Mouse (Mus musculus) olfactory bulb, adult 2 months (tissue): Measurements from ENCODE around the gene Simc1. TPM values are rescaled to one million over a fixed set of nuclear protein-coding genes. Genes with fewer than 3 reads are reported as not detected.
A peak's percentile ranks its signal among the peaks of the same experiment; 100 is the strongest.

Source experiments
- H3K27ac ChIP-seq: fragments of 200-500 bp; 2 replicates; pipeline ENCODE4 v1.5.1; 2012; ENCODE audit warnings: low read depth, low read length; ENCODE audit not compliant: insufficient read depth
- H3K4me1 ChIP-seq: fragments of 200-500 bp; 2 replicates; pipeline ENCODE4 v1.6.1; 2012; ENCODE audit warnings: low read length; ENCODE audit not compliant: control insufficient read depth, insufficient read depth
- H3K4me3 ChIP-seq: fragments of 200-500 bp; 2 replicates; pipeline ENCODE4 v1.5.1; 2012; ENCODE audit warnings: mild to moderate bottlenecking, low read depth, low read length, moderate library complexity; ENCODE audit not compliant: insufficient read depth
- CTCF ChIP-seq: fragments of 200-500 bp; IDR thresholded peaks from 2 replicates; pipeline ENCODE4 v1.5.1; 2012; ENCODE audit warnings: low read depth, mild to moderate bottlenecking, low read length, moderate library complexity; ENCODE audit not compliant: insufficient read depth
- POLR2A ChIP-seq: fragments of 200-500 bp; IDR thresholded peaks from 2 replicates; pipeline ENCODE4 v1.6.1; 2012; ENCODE audit warnings: mild to moderate bottlenecking, low read depth, low read length, moderate library complexity; ENCODE audit not compliant: insufficient read depth
- WGBS: fragments of 180-500 bp; shearing (Covaris S2); methylation state at CpG from one replicate; pipeline ENCODE4 v1.1.7; 2018; 5-methylcytosine and 5-hydroxymethylcytosine counted together
- polyA plus RNA-seq: library from polyadenylated mRNA; stranded (reverse); fragments of >200 nt; gene quantifications from 2 replicates; pipeline ENCODE4 v1.2.4, GENCODE M21; 2012; ENCODE audit warnings: low replicate concordance; ENCODE audit not compliant: missing spikeins, insufficient read depth, insufficient read length

Gene Simc1
- polyA plus RNA-seq, 1 experiment, result not detected

DNA sequence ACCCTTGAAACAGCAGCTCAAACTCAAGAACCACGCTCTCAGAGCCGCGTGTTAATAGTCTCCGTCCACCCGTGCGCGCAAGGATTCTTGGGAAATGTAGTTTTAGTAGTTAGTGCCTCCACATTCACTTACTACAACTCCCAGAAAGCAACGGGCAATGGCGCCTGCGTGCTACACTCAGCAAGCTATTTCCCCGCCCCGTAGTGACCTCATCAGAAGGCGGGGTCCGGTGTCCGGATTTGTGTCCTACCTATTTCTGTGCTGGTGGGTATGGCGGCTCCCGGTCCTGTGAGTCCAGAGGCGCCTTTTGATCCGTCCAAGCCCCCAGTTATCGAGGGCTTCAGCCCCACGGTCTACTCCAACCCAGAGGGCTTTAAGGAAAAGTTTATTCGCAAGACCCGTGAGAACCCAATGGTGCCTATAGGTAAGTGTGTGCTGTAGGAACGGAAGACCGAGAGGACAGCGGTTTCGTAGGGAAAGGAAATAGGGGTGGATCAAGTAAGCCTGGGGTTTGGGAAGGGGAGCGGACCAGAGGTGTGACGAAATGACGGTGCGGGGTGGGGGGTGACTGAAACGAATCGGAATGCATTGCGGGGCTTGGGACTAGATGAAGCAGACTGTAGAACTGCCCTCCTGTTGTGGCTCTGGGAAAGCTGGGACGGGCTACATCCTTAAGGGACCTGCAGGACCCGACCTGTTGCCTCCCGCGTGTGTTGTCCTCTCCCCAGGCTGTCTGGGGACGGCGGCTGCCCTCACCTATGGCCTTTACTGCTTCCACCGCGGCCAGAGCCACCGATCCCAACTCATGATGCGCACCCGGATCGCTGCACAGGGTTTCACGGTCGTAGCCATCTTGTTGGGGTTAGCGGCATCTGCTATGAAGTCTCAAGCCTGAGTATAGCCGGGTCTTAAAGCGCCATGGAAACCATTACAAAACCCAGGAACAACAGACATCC is 86.7 kb downstream of the Simc1 start, which contains the start of the genes Nop16 and Higd2a:
Gene Nop16, minus strand, starts transcription at position 95 of the 956 bp plus-strand sequence.
Gene Higd2a, plus strand, starts transcription at position 212 of the 956 bp plus-strand sequence.
- peaks cover 3% of the 10 kb centered on the region; the same call in 1 of the 2 replicates for H3K4me1 ChIP-seq
- peak within 1 kb of the TSS; percentile 92 for H3K27ac ChIP-seq
- TF ChIP-seq CTCF, result no peak
- peak; percentile 62; the same call in 1 of the 2 replicates for TF ChIP-seq POLR2A
- WGBS, result under 1% methylated on average over 51 of the region's 51 CpGs
- peak within 1 kb of the TSS; percentile 96 for H3K4me3 ChIP-seq

DNA sequence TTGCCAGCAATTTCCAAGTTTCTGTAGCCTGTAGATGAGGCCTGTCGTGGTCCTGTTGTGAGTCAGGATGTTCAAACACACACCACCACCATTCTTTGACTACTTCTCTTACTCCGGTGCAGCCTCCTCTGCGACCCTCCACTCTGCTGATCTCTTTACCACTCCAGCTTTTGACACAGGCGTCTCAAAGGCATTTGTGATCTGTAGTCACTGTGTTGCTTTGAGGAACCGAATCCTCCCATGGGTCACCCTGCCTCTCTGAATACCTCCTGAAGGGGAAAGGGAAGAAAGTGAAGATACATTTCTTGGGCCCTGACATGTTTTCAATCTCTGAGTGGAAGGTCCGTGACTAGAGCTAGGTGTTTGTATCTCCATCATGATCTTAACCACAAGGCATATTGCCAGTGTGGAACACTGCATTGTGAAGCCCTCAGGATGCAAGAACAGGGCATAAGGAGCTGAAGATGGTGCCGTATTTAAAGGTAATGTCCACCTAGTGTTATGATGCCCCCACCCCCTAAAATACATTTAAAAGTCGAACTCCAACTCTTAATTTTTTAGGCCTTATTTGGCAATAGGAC is 88.3 kb downstream of the Simc1 start:
- no peak for TF ChIP-seq POLR2A
- H3K4me3 ChIP-seq, result no peak overlapping the region
- peaks cover 3% of the 10 kb centered on the region; the same call in 1 of the 2 replicates for H3K4me1 ChIP-seq
- WGBS, result 81% methylated on average over 8 of the region's 8 CpGs
- H3K27ac ChIP-seq, result no peak overlapping the region

DNA sequence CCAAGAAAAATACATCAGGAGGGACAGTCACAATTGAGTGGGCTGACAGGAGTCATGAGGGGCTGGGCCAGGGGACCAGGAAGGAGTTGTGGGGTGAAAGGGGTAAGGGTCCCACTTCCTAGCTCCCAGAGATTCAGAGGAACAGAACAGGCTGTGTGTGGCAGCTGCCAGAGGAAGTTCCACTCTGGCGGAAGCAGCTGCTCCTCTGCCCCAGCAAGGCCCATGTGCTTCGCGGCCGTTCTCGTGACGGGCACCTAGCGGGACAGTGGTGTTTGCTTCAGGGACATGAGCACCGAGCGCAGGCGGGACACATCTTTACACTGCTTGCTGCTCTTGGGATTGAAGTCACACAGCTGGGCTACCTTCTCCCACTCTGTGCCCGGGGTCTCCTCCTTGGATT is 90.0 kb downstream of the Simc1 start:
- TF ChIP-seq POLR2A (no peak), CTCF (no peak)
- WGBS, result 76% methylated on average over 11 of the region's 11 CpGs
- no peak overlapping the region for H3K4me3 ChIP-seq
- H3K4me1 ChIP-seq, result peaks cover 3% of the 10 kb centered on the region; the same call in 1 of the 2 replicates
- H3K27ac ChIP-seq, result no peak overlapping the region

DNA sequence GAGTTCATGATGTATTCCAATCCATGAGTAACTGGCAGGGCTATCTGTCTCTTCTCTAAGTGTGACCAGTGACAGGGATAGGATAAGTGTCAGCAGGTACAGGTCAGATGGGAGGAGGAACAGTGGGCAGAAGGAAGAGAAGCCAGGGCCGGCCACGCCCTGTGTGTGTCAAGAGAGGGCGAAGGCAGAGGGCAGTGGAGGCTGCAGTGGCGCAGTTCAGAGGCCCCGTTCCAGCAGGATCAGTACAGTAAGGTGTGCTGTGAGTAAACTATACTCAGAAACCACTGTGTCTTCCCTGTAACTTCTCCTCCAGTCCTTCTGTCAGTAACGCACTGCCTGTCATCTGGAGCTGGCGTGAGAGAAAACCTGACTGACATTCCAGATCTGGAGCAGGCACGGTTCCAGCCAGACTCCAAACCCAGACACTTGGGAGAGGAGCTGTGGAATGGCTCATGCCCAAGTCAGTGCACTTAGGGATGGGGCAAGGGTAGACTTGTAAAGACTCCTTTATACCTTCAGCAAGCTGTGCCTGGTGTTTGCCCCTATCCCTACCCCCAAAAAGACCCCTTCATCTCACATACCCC is 92.6 kb downstream of the Simc1 start:
- no peak overlapping the region for H3K27ac ChIP-seq
- H3K4me3 ChIP-seq, result no peak overlapping the region
- H3K4me1 ChIP-seq, result peaks cover 3% of the 10 kb centered on the region; the same call in 1 of the 2 replicates
- WGBS, result 81% methylated on average over 8 of the region's 8 CpGs
- TF ChIP-seq POLR2A (no peak), CTCF (no peak)

DNA sequence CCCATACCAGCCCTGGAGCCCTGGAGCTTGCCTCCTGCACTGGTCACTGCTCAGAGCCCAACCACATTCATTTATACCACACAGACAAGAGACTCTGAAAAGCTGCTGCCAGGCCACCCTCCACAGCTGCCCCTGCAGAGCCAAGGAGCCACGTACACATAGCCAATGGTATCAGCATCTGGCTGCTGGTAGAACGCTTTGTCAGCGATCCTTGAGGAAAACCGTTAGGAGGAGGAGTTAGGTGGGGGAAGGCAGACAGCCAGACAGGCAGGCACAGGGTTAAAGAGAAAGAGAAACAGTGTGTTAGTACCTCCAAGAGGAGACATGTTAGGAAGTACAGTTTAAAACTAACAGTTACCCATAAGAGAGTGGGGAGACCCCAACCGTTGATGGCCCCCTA is 93.3 kb downstream of the Simc1 start:
- H3K27ac ChIP-seq, result no peak overlapping the region
- no peaks in the 10 kb centered on the region for H3K4me1 ChIP-seq
- TF ChIP-seq POLR2A, result no peak
- no peak for TF ChIP-seq CTCF
- 58% methylated on average over 5 of the region's 5 CpGs for WGBS
- no peak overlapping the region for H3K4me3 ChIP-seq

DNA sequence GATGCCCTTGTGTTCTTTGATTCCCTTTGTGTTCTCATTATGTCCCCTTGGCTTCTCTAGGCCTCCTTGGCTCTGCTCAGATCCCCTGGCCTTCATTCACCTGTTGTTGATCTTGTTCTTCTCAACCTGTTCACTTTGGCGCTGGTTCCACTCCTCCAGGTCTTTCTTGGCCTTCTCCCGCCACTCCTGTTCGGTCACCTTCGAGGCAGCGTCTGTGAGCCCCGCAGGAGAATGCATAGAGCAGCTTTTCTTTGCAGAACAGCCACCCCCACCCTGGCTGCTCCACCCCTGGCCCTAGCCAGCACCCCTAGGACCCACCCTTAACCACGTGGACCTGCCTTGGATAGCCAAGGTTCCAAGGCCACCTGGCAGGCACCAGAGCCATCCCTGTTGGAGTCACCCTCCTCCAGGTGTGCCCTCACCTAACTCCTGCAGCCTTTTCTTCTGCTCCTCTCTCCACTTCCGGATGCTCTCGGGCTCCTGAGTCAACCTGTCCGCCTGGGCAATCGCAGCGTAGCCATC is 95.1 kb downstream of the Simc1 start:
- 86% methylated on average over 12 of the region's 12 CpGs for WGBS
- TF ChIP-seq POLR2A (no peak), CTCF (no peak)

More for the DNA sequence above, 95.1 kb downstream of the Simc1 start:
- Histone ChIP-seq H3K4me1 (peaks cover 3% of the 10 kb centered on the region; the same call in 1 of the 2 replicates), H3K27ac (no peak overlapping the region), H3K4me3 (no peak overlapping the region)

Other genes with a start within 250 kb of the Simc1 start
- gene Cplx2, start 132.4 kb upstream of the Simc1 start, polyA plus RNA-seq, result not detected in 2 replicates
- gene Thoc3, start 34.9 kb upstream of the Simc1 start, polyA plus RNA-seq, result not detected in 2 replicates
- gene 4833439L19Rik, start 61.7 kb downstream of the Simc1 start, polyA plus RNA-seq, result not detected in 2 replicates
- gene Arl10, start 71.2 kb downstream of the Simc1 start, polyA plus RNA-seq, result not detected in 2 replicates
- gene Nop16, start 86.3 kb downstream of the Simc1 start, polyA plus RNA-seq, result not detected in 2 replicates
- not detected in 2 replicates for gene Higd2a, start 86.4 kb downstream of the Simc1 start, polyA plus RNA-seq
- gene Cltb, start 107.6 kb downstream of the Simc1 start, polyA plus RNA-seq, result not detected in 2 replicates
- not detected in 2 replicates for gene Faf2, start 118.0 kb downstream of the Simc1 start, polyA plus RNA-seq
- not detected in 2 replicates for gene Rnf44, start 190.1 kb downstream of the Simc1 start, polyA plus RNA-seq
- not detected in 2 replicates for gene Cdhr2, start 197.7 kb downstream of the Simc1 start, polyA plus RNA-seq
- not detected in 2 replicates for gene Gprin1, start 246.1 kb downstream of the Simc1 start, polyA plus RNA-seq